Mouse (Mus musculus): ENCODE results near the gene Glipr1. TPM values are rescaled to one million over a fixed set of nuclear protein-coding genes. Genes with fewer than 3 reads are reported as not detected.
"Not testable (repeated sequence)": the region's sequence is repeated elsewhere in the genome, so short reads cannot be mapped to it uniquely, and the experiment has no call there.

Glipr1 gene
- total RNA-seq (2021) = under 1 TPM; 0.31 to 0.65 TPM
- long read RNA-seq, experiment 1 = 0 reads
- long read RNA-seq, experiment 2, partial matches to known transcripts = 0 of 1 reads
- long read RNA-seq, experiment 2, other reads (novel, unspliced or antisense) = 0 of 1 reads

DNA sequence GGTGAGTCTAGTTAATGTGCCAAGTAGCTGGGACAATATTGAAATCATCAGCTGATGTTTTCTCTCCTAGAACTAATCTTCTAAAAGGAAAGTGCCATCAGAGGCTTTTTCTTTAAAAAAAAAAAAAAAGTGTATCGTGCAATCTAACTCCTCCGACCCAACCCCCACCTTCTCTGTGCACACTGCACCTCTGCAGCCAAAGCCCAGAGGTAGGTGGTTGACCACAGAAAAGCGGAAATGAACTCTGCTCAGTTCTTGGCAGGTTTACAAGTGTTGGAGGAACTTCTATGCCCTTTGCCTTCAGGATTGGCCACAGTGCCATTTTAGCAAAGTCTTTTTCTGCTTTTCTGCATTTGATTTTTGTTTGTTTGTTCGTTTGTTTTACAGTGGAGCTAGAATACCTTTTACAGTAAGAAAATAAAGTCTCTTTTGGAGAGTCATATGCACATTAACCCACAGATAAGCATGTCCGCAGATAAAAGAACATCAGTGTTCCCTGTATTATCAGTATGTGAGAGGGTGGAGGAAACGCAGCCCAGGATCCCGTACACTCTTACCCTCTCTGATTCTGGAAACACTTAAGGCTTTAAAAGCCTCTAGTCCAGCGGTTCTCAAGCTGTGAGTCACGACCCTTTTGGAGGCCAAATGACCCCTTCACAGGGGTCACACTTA lies at the start of gene Glipr1:
Glipr1 (minus strand) TSS at position 88 of the 672 bp plus-strand sequence.
- DNase-seq = no peak

DNA sequence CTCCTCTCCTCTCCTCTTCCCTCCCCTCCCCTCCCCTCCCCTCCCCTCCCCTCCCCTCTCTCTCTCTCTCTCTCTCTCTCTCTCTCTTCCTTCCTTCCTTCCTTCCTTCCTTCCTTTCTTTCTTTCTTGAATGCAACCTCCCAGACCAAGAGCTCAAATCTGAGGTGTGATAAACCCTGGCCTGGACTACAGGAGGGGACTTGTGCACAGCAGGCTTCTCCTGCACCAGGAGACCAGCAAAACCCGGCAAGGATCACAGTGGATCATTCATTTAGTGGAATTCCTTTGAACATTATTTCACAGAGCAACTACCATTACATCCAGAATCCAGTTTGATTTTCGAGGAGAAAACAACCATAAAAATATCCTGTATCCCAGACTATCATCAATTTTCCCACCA lies 49.5 kb upstream of the Glipr1 start:
- DNase-seq = not testable (repeated sequence)

DNA sequence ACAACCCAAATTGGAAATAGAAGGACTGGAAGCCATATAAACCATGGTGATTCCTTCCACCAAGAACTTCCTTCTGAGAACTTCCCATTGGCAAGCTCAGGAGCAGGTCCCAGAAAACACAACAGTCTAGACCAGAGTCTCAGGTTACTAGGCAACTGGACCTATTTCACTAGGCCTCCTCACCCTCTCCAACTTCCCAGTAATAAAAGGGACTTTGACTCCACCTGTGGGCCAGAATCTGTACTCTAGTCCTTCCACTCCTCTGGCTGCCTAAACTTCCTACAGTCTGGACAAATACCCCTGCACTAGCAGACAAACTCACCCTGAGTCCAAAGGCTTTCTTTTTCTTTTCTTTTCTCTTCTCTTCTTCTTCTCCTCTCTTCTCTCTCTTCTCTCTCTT lies 48.8 kb upstream of the Glipr1 start:
- no peak for DNase-seq

DNA sequence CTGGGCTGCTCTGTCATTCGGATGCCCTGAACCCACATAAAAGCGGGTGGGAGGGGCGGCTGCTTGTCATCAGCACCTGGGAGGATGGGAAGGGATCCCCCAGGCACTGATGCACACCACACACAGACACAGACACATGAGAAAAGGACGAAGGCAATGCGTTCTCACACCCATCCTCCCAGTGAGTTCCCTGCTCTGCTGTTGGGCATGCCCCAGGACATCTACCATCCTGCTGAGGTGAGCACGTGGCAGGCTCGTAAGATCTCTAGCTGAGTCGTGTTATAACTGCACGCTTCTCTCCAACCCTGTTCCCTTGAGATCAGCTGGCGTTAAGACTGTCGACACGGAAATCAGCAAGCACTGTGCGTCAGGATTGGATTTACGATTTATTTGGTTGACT lies 41.9 kb upstream of the Glipr1 start:
- DNase-seq = not testable (repeated sequence)

DNA sequence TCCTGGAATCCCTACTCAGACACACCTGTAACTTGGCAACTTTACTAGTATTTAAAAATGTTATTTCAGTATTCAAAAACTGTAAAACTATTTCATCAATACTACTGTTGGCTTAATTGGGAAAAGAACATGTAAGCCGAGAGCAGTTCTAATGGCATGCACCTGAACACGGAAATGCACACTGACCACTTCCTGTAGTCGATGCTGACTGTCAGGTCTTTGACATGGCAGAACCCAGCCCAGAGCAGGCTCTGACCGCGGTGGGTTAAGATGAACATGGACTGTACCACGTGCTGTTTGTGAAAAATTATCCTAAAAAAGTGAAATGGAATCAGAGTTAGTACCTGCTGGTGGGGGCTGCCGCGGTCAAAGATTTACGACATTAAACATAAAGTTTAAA lies 41.1 kb upstream of the Glipr1 start:
- not testable (repeated sequence) for DNase-seq

DNA sequence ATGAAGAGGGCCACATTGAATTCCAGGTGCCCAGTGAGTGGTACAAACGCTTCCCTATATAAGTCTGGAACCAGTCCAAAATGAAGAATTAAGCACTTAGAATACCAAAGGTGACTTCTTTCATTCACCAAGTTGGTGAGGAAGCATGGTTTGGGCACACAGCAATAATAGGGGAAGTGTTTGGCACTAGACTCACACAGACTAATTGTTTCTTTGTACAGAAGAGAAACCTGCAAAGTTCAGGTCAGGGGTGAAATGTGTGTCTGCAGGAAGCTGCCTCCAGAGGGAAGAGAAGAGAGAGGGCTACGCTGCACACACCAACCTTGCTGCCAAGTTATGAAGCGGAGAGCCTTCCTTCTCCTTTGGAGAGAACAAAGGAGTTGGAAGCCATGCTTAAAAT lies 26.3 kb upstream of the Glipr1 start:
- DNase-seq = not testable (repeated sequence)

DNA sequence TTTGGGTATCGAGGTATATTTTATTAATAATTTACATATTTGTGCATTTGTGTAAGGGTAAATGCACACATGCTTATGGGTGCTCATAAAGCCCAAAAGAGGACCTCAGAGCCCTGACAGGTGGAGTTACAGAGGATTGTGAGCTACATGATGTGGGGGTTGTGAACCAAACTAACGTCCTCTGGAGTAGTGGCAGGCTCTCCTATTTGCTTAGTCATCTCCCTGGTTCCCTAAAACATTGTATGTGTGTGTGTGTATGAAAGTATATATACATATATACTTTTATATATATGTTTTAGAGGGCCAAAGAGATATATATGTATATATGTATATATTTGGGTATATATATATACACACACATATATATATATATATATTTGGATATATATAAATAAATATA lies 21.2 kb upstream of the Glipr1 start:
- DNase-seq = no peak

DNA sequence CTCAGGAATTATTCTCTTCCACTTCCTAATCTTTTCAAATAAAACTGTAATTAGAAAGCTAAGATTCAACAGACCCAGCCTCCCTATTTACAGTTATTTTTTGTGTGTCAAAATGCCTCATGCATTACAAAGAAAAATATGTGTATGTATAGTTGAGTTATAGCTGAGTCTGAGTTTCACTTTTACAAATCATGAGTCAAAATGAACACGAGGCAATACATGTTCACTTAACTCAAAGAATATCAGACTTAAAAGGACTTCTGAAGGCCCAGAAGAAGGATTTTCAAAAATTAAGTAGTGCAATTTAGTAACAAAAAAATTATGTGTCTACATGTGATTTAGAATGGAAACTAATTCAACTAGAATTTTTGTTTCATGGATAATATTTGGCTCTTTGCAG lies 7.1 kb upstream of the Glipr1 start:
- DNase-seq = not testable (repeated sequence)

DNA sequence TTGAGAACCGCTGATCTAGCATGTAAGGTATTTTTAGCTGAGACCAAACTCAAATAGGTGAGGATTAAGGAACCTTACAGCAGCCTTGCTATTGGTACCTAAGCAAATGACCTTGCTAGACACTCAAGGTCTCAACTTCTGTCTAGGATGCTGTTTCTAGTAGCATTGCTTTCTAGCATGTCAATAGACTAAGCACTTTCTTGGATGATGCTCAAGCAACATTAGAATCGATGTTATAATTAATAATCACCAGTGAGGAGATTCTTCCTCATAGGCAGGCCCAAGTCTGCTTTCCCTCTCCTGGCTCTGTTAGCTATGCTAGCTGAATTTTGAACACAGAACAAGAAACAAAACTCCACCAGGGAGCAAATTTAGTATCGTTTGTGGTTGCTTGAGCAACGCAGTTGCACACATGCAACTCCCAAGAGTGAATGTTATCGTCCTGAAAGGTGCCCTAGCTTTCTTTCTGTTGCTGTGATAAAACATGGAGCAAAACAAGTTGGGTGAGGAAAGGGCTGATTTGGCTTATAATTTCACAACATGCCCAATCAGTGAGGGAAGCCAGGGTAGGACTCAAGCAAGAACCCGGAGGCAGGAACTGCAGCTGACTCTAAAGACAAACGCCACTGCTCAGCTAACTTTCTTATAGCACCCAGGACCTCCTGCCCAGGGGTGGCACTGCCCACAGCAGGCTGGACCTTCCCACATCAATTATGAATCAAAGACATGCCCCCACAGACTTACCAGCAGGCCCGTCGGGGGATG lies 493 bp downstream of the Glipr1 start:
- DNase-seq = no peak

DNA sequence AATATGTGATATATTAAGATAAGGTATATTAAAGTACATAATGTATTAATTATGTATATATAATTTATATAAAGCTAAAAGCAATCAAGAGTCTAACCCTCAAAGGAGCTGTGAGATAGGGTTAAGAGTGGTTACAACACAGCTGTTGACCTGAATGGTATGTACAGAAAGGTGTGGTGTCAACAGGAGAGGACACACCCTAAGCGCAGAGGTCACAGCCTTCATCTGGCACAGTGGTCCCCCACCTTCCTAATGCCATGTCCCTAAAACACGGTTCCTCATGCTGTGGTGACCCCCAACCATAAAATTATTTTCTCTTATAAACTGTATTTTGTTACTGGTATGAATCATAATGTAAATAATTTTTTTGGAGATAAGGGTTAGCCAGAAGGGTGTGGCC lies 1.1 kb downstream of the Glipr1 start:
- no peak for DNase-seq

DNA sequence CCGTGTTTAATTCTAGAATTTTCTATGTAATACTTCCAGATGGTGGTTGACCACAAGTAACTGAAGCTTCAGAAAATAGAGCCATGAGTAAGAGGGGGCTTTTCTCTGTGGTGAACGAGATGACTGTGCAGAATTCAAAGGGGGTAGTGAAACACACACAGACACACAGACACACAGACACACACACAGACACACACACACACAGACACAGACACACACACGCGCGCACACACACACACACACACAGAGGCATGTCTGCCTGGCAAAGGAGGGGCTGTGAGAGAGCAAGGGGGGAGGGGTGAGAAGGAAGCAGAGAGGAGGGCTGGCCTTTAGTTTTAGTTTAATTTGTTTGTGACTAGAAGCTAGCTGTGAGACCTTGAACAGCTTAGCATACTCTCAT lies 1.9 kb downstream of the Glipr1 start:
- DNase-seq = no peak

DNA sequence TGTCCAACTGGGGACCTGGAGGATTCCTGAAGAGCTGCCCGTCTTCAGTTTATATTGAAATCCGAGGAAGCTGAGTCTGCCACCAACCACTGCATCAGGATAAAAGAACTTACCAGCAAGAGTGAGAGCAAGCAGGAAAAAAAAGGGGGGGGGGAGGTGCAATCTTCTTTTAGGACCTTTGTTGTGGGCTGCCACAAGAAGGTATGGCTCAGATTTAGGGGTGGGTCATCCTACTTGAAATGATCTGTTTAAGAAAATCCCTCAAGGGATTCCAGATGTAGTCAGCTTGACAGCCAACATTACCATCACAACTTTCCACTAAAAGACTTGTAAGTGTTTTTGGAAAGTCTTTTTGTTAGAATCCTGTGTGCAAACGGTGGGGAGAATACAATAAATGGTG lies 2.7 kb downstream of the Glipr1 start:
- no peak for DNase-seq

DNA sequence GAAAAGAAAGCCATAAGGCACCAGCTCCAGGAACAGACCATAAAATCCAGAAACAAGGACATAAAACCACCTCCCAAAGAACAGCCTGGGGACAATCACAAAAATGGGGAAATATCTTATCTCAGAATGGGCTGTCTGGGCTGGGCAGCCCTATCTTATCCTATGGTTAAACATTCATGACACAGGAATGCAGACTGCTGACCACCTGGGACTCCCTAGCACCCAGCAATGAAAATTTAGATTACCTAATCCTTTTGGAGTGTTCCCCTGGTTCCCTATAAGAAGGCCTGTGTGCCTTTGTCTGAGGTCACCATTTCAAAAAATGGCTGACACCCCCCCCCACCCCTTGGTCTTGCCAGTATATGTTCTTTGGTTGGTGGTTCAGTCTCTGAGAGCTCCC lies 4.8 kb downstream of the Glipr1 start:
- DNase-seq = no peak

DNA sequence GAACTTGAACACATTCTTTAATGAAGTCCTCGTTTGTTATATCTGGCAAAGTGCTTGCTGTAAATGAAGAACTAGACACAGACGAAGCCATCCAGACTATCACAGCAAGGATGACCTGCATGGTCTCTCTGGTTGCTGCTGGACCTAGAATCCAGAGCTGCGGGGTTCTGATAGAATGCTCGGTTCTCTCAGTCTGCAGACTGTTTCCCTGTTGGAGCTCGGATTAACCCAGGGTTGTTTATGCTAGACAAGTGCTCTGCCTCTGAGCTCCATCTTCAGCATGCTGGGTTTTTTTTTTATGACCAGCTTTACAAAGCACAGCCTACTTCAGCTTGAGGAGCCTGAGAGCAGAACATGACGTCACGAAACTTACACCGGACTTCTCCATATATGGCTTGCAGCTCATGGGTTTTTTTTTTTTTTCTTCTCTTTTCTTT lies 5.5 kb downstream of the Glipr1 start:
- no peak for DNase-seq

DNA sequence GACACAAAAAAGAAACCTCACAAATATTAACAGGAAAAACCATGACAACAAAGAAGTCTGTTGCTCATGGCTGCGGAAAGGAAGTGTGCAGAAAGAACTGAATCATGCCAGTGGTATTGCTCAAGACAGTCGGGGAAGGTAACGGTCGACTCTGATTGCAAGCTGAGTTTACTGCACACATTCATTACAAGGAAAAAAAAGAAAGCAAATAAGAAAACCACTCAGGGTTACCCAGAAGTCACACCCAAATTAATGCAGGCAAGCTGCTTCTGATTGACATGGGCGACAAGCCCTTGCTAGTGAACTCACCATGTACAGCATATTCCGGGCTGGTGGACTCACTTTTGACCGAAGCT lies 5.9 kb downstream of the Glipr1 start:
- no peak for DNase-seq

DNA sequence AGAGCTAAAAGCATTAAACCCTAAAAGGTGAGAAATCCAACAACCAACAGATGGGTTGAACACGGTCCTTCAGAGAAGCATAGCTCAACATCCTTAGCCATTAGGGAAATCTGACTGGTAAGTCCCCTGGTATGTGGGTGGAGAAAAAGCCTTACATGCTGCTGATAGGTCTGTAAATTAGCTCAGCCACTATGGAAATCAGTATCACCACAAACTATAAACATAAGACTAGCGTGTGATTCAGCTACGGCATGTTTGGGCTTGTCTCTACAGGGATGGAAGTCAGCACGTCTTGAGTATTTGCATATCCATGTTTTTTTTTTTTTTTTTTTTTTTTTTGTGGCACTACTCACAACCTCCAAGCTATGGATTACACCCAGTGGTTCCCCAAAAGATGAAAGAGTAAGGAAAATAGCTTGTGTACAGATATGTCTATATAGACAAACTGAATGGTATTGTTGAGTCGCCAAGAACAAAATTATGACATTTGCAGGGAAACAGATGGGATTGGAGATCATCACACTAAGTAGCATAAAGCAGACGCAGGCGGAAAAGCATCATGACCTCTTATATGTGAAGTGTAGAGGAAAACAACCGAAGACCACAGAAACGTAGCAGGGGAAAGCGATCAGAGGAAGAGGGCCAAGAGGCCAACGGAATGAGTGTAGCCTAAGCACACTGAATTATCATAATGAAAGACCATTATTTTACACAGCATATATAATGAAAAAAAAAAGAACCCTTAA lies 6.5 kb downstream of the Glipr1 start:
- DNase-seq = no peak

DNA sequence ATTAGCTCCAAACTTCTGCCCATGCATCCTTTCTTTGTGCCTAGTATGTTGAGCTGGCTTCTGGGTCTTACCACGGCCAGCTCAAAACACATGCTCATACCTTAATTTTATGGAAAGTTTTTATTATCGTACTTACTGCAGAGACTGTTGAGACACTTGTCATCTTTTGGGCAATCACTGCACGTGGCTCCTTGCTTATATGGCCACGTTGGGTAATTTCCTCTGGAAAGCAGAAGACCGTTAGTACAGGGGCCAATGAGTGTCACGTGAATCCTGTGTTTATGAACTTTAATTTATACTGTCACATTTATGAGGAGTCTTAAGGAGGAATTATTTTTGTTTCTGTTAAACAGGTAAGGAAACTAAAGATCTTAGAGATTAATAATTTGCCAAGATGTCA lies 16.0 kb downstream of the Glipr1 start:
- no peak for DNase-seq

DNA sequence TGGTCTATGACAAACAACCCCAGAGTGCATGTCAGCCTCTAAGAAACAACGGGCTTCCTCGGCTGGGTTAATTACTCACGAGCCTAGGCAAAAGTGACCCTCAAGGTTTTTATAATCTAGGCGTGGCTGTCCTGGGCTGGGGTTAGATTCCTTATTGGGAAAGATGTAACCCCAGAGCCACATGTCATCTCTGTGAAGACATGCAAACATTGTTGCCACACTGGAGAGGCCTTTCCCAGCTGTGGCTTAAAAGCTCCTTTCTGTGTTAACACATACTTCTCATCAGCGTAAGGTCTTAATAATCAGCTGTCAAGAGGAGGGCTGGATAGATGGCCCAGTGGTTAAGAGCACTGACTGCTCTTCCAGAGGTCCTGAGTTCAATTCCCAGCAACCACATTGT lies 19.4 kb downstream of the Glipr1 start:
- DNase-seq = no peak

DNA sequence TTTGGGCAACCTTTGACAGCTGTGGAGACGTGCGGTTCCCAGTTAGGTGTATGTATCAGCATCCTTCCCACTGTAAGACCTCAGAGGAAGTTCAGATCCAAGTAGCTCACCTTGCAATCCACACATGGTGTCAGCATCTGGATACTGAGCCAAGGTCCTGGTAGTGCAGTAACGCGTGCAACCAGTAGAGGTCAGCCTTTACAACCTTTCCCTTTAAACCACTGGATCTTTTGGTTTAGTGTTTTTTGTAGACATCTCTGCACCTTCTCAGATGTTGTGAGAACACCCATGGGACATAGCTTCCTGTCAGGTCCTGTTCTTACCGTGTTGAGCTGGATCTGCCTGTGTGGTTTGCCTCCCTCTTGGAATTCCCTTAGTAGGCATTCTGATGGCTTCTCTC lies 24.8 kb downstream of the Glipr1 start:
- peak; percentile 38 for DNase-seq

DNA sequence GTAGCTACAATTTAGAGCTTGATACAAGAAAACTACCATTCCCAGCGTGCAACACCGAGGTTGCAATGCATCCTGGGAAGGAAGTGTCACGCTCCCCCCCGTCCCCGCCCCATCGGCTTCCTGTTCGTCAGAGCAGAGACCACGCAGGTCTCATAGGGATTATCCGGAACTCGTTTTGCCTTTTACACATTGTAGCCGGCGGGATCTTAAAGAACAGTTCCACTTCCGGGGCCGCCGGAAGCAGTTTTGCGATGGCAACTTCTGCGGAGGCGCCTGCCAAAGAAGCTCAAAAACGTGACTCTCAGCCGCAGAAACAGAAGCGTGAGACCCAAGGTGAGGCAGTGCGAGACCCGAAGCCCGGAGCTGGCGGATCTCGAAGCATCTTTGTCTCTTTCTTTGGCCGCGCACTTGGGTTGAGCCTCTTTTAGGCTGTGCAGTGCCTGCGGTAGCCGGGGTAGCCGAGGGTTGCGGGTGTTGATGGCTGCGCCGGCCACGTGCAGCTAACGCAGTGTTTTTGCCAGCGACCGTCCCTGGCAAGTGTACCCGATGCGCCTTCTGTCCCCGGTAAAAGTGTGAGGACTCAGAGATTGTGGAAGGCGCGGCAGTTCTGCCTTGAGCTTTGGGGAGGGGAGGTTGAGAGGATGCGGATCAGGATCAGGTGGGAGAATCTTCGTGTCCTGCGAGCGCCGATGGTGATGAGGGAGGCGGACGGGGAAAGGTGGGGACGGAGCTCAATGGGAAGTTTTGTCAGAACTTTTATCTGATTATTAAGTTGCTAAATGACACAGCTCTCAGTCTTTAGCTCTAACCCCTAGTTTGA lies 29.7 kb downstream of the Glipr1 start, which contains the start of gene Krr1:
Krr1 (plus strand) TSS at position 123 of the 820 bp plus-strand sequence.
- peak; percentile 74 for DNase-seq

DNA sequence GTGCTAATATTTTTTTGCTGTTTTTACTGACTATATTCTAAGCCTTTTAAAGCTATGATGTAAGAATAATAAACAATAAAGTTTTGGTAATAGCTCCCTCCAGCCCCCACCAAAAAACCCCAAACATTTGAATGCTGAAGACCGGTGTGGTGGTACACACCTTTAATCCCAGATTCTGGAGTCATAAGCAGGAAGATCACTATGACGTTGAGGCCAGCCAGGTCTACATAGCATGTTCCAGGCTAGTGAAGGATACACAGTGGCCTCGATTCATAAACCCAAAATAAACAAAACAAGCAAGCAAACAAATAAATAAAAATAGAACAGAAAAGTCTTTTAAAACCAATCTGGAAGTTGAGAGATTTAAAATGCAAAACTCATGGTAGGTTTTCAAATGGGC lies 30.5 kb downstream of the Glipr1 start:
- DNase-seq = no peak

DNA sequence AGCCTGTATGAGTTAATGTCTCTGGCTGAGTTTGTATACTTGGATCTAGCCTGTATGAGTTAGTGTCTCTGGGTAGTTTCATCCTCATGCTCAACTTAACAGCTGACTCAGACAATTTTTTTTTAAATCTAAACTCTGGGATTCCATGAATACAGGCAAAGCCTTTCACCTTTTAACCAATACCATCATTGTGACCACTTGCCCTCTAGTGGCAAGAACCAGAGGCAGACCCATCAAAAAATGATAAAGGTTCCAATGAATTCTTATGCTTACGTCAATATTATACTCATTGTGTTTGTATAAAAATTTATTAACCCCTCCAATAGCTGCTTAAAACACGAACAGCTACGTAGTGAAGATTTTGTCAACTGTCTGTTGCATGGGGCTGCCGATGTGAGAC lies 36.0 kb downstream of the Glipr1 start:
- DNase-seq = no peak
